Mouse (Mus musculus): ENCODE measurements around the gene Fam69b. TPM values are rescaled to one million over a fixed set of nuclear protein-coding genes. Genes with fewer than 3 reads are reported as not detected.

The Fam69b gene
- total and polyA plus RNA-seq, 2 experiments from 2014 or later, result 7.7 to 23.2 TPM

- H3K36me3 ChIP-seq (replicated peaks; ENCODE audit: control insufficient read depth, insufficient read depth, low read length), result no peaks in the 10 kb centered on the region
Observed at GRCm38 (mm10) chr2:26625419-26625818, 2.8 kb upstream of the Fam69b start.

DNA sequence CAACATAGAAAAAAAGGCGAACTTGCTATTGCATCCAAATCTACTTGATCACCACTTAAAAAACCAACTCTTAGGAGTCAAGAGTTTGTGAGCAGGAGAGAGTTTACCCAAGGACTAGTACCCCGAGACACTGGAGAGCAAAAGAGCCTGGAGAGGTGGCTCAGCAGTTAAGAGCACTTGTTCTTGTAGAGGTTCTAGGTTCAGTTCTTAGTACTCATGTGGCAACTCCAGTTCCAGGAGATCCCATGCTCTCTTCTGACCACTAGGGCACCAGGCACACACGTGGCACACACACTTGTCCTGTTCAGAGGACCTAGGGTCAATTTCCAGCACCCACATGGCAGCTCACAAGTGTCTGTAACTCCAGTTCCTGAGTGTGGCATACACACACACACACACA is 2.2 kb upstream of the Fam69b start:
- Histone ChIP-seq H3K36me3 (replicated peaks; ENCODE audit: control insufficient read depth, insufficient read depth, low read length) (no peaks in the 10 kb centered on the region), H3K4me3 (ENCODE audit: low read depth, low read length) (no peak overlapping the region), H3K27me3 (ENCODE audit: control insufficient read depth, insufficient read depth, low read length) (no peaks in the 10 kb centered on the region; the same call in 1 of the 2 replicates), H3K9me3 (replicated peaks; ENCODE audit: control insufficient read depth, low read length) (no peaks in the 10 kb centered on the region), H3K4me1 (ENCODE audit: control insufficient read depth, insufficient read depth) (no peaks in the 10 kb centered on the region; the same call in 1 of the 2 replicates), H3K4me2 (ENCODE audit: low read depth, low read length) (no peak overlapping the region), H3K27ac (ENCODE audit: low read depth) (no peak overlapping the region), H3K9ac (replicated peaks; ENCODE audit: low read depth, low read length) (no peak overlapping the region)
- no peak for TF ChIP-seq EP300 (IDR thresholded peaks at IDR 0.05; ENCODE audit: low read depth)
- TF ChIP-seq CTCF (IDR thresholded peaks at IDR 0.05; ENCODE audit: low read depth), result no peak
- 66% methylated on average over 3 of the region's 3 CpGs for WGBS
- ATAC-seq (ENCODE audit: insufficient read depth, low read depth) (no peak), DNase-seq (ENCODE audit: low spot score) (no peak)

More at GRCm38 (mm10) chr2:26625419-26625818, 2.8 kb upstream of the Fam69b start:
- no peak for TF ChIP-seq EP300 (IDR thresholded peaks at IDR 0.05; ENCODE audit: low read depth)
- TF ChIP-seq CTCF (IDR thresholded peaks at IDR 0.05; ENCODE audit: low read depth), result no peak
- DNase-seq (ENCODE audit: low spot score) (no peak), ATAC-seq (ENCODE audit: insufficient read depth, low read depth) (no peak)
- Histone ChIP-seq H3K4me1 (ENCODE audit: control insufficient read depth, insufficient read depth) (no peaks in the 10 kb centered on the region; the same call in 1 of the 2 replicates), H3K4me3 (ENCODE audit: low read depth, low read length) (no peak overlapping the region), H3K4me2 (ENCODE audit: low read depth, low read length) (no peak overlapping the region), H3K9ac (replicated peaks; ENCODE audit: low read depth, low read length) (no peak overlapping the region), H3K27ac (ENCODE audit: low read depth) (no peak overlapping the region), H3K9me3 (replicated peaks; ENCODE audit: control insufficient read depth, low read length) (no peaks in the 10 kb centered on the region), H3K27me3 (ENCODE audit: control insufficient read depth, insufficient read depth, low read length) (no peaks in the 10 kb centered on the region; the same call in 1 of the 2 replicates)
- 71% methylated on average over 3 of the region's 3 CpGs for WGBS

GRCm38 (mm10) chr2:26628792-26629437 is 658 bp downstream of the Fam69b start:
- Histone ChIP-seq H3K9ac (replicated peaks; ENCODE audit: low read depth, low read length) (peak overlapping the region; percentile 58), H3K36me3 (replicated peaks; ENCODE audit: control insufficient read depth, insufficient read depth, low read length) (no peaks in the 10 kb centered on the region), H3K4me3 (ENCODE audit: low read depth, low read length) (peak overlapping the region; percentile 61), H3K9me3 (replicated peaks; ENCODE audit: control insufficient read depth, low read length) (no peaks in the 10 kb centered on the region), H3K27ac (ENCODE audit: low read depth) (no peak overlapping the region), H3K4me1 (ENCODE audit: control insufficient read depth, insufficient read depth) (no peaks in the 10 kb centered on the region; the same call in 1 of the 2 replicates), H3K27me3 (ENCODE audit: control insufficient read depth, insufficient read depth, low read length) (no peaks in the 10 kb centered on the region; the same call in 1 of the 2 replicates), H3K4me2 (ENCODE audit: low read depth, low read length) (peak overlapping the region; percentile 90)
- WGBS, result 33% methylated on average over 5 of the region's 5 CpGs
- no peak for DNase-seq (ENCODE audit: low spot score)
- ATAC-seq (ENCODE audit: insufficient read depth, low read depth), result peak; percentile 40
- TF ChIP-seq CTCF (IDR thresholded peaks at IDR 0.05; ENCODE audit: low read depth) (no peak), EP300 (IDR thresholded peaks at IDR 0.05; ENCODE audit: low read depth) (no peak)

- TF ChIP-seq EP300 (IDR thresholded peaks at IDR 0.05; ENCODE audit: low read depth) (no peak), CTCF (IDR thresholded peaks at IDR 0.05; ENCODE audit: low read depth) (no peak)
- 75% methylated on average over 16 of the region's 16 CpGs for WGBS
- no peak for DNase-seq (ENCODE audit: low spot score)
- no peak overlapping the region for H3K9ac ChIP-seq (replicated peaks; ENCODE audit: low read depth, low read length)
- no peak overlapping the region for H3K4me3 ChIP-seq (ENCODE audit: low read depth, low read length)
- H3K4me2 ChIP-seq (ENCODE audit: low read depth, low read length), result no peak overlapping the region
- no peaks in the 10 kb centered on the region; the same call in 1 of the 2 replicates for H3K27me3 ChIP-seq (ENCODE audit: control insufficient read depth, insufficient read depth, low read length)
- no peak overlapping the region for H3K27ac ChIP-seq (ENCODE audit: low read depth)
- peaks cover 24% of the 10 kb centered on the region for H3K36me3 ChIP-seq (replicated peaks; ENCODE audit: control insufficient read depth, insufficient read depth, low read length)
- H3K9me3 ChIP-seq (replicated peaks; ENCODE audit: control insufficient read depth, low read length), result no peaks in the 10 kb centered on the region
- ATAC-seq (ENCODE audit: insufficient read depth, low read depth), result no peak
- H3K4me1 ChIP-seq (ENCODE audit: control insufficient read depth, insufficient read depth), result peaks cover under 1% of the 10 kb centered on the region; the same call in 1 of the 2 replicates
Observed at GRCm38 (mm10) chr2:26632541-26633395, 4.5 kb downstream of the Fam69b start.

GRCm38 (mm10) chr2:26633953-26634530 is 5.8 kb downstream of the Fam69b start:
- Histone ChIP-seq H3K36me3 (replicated peaks; ENCODE audit: control insufficient read depth, insufficient read depth, low read length) (peaks cover 29% of the 10 kb centered on the region), H3K4me1 (ENCODE audit: control insufficient read depth, insufficient read depth) (peaks cover 13% of the 10 kb centered on the region), H3K27me3 (ENCODE audit: control insufficient read depth, insufficient read depth, low read length) (no peaks in the 10 kb centered on the region; the same call in 1 of the 2 replicates), H3K27ac (ENCODE audit: low read depth) (no peak overlapping the region), H3K4me3 (ENCODE audit: low read depth, low read length) (no peak overlapping the region), H3K4me2 (ENCODE audit: low read depth, low read length) (no peak overlapping the region), H3K9me3 (replicated peaks; ENCODE audit: control insufficient read depth, low read length) (no peaks in the 10 kb centered on the region), H3K9ac (replicated peaks; ENCODE audit: low read depth, low read length) (no peak overlapping the region)
- DNase-seq (ENCODE audit: low spot score) (no peak), ATAC-seq (ENCODE audit: insufficient read depth, low read depth) (no peak)
- TF ChIP-seq CTCF (IDR thresholded peaks at IDR 0.05; ENCODE audit: low read depth) (no peak), EP300 (IDR thresholded peaks at IDR 0.05; ENCODE audit: low read depth) (no peak)
- WGBS, result 73% methylated on average over 4 of the region's 4 CpGs
